Mouse (Mus musculus) kidney, postnatal 14 days (tissue): Measurements from ENCODE around the gene Bcl2l15.
"Not testable (repeated sequence)": the region's sequence is repeated elsewhere in the genome, so short reads cannot be mapped to it uniquely, and the experiment has no call there.

Experiments used
- DNase-seq: peaks from one replicate; pipeline ENCODE4 v3.0.0; 2022; ENCODE audit warnings: mixed read lengths

The Bcl2l15 gene

GRCm38 (mm10) chr3:103834001-103834400, 1.6 kb downstream of the Bcl2l15 start:
- no peak for DNase-seq

GRCm38 (mm10) chr3:103835272-103835950, 3.0 kb downstream of the Bcl2l15 start:
- no peak for DNase-seq

DNA sequence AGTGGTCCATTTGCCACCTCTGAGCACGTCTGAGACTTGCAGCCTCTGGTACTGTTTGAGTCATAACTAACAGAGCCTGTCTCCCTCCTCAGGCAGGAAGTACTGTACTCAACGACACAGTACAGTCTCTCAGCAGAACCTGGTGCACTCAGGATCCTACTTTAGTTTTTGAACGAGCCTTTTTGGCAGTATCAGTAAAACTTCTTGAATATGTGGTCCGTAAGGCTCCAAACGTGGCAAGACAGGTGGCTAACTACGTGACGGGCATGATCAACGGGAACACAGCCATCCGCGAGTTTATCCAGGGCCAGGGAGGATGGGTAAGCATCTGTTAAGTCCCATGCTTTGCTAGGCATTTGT, 3.5 kb downstream of the Bcl2l15 start:
- no peak for DNase-seq

DNA sequence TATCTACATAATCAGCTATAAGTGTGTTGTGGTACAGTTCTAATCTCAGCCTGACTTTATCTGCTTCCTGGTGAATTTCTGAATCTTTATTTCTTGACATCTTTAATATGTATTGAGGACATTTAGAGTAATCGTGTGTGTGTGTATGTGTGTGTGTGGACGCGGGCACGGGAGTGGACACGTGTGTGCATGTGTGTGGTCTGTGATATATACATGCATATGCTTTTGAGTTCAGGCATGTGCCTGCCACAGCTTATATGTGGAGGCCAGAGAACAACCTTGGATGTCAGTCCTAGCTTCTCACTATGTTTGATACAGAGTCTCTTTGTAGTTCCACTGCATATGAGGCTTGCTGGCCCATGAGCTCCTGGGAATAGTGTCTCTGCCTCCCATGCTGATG, 4.1 kb downstream of the Bcl2l15 start:
- no peak for DNase-seq

DNA sequence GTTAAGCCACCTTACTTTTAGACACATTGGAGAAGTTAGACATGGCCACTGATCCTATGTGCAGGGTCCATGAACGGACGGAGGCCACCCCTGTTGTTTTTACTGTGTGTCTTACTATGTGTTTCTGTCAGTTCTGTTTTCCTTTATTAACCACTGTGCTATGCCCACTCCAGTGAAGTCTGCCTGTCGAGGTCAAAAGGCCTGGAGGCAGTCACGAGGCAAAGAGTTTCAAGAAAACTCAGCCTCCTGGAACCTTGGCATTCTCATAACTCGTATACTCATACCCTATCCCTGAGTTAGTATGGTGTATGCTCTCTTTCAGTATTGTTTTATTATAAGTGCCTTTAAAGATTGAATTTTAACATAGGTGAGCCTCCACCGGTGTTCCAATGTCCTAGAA, 7.3 kb downstream of the Bcl2l15 start:
- no peak for DNase-seq

- not testable (repeated sequence) for DNase-seq
Observed at GRCm38 (mm10) chr3:103840195-103840594, 7.8 kb downstream of the Bcl2l15 start.

GRCm38 (mm10) chr3:103840946-103841345, 8.5 kb downstream of the Bcl2l15 start:
- not testable (repeated sequence) for DNase-seq

GRCm38 (mm10) chr3:103850644-103851363, 18.4 kb downstream of the Bcl2l15 start:
- DNase-seq: peak; percentile 8

DNA sequence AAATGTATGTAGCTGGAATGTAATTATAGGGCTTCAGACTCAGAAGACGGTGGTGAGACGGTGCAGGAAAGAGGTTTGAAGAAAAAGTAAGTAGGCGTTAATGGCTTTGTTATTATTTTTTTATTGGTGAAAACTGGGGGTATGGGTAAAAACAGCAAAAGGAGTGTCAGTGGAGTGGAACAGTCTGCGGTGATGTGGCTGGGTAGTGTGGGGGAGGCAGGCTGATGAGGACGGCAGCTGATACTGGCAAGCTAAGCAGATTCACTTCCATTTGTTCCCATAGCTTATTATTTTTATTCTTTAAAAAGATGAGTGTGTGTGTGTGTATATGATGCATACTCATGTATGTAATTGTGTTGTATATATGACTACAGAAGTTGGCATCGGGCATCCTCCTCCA, 19.1 kb downstream of the Bcl2l15 start:
- DNase-seq: no peak

DNA sequence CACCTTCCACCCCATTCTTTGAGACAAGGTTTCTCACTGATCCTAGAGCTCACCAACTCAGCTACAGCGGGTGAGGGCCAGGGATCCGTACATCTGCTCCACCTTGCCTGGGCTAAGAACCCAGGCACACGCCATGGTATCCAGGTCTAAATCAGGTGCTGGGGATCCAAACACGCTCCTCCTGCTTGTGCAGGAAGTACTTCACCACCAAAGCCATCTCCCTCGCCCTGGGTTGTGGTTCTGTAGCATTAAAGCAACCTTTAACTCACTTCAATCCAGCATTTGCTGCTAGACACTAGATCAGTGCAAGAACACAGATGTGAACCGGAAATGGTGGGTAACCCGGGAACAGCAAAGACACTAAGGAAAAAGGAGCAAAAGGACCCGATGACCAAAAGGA, 19.5 kb downstream of the Bcl2l15 start:
- no peak for DNase-seq

- DNase-seq: peak; percentile 57
Observed at GRCm38 (mm10) chr3:103852565-103853299, 20.3 kb downstream of the Bcl2l15 start.

- DNase-seq: no peak
Observed at GRCm38 (mm10) chr3:103853804-103854203, 21.4 kb downstream of the Bcl2l15 start.

GRCm38 (mm10) chr3:103857036-103857805, 24.8 kb downstream of the Bcl2l15 start:
- no peak for DNase-seq

DNA sequence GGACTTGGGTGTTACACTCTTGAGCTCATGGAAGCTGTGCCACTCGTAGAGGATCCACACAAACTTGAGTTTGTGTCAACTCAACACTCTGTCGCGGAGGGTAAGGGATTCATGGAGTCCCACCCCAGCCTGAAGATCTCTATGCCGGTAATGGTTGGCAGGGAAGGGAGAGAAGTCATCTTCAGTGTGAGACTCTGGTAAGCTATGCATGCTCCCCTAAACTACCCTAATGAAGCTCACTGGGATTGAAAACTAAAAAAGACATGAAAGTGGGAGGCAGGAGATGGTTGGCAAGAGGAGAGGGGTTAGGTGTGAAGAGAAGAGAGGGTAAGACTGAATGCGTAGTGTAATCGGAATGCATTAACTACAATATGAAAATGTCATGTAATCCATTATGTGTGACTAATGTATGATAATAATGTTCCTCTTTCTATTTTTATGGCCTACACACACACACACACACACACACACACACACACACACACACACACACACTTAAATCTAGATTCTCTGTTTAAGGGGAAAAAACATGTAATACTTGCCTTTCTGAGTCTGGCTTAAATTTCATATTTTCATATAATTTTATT, 25.7 kb downstream of the Bcl2l15 start:
- DNase-seq: no peak

- no peak for DNase-seq
Observed at GRCm38 (mm10) chr3:103858881-103859801, 26.7 kb downstream of the Bcl2l15 start, which contains the start of gene Ptpn22. Ptpn22 (plus strand) TSS chr3:103859795.

GRCm38 (mm10) chr3:103859851-103860391, 27.5 kb downstream of the Bcl2l15 start:
- DNase-seq: peak; percentile 10

- DNase-seq: no peak
Observed at GRCm38 (mm10) chr3:103862721-103863220, 30.4 kb downstream of the Bcl2l15 start.

DNA sequence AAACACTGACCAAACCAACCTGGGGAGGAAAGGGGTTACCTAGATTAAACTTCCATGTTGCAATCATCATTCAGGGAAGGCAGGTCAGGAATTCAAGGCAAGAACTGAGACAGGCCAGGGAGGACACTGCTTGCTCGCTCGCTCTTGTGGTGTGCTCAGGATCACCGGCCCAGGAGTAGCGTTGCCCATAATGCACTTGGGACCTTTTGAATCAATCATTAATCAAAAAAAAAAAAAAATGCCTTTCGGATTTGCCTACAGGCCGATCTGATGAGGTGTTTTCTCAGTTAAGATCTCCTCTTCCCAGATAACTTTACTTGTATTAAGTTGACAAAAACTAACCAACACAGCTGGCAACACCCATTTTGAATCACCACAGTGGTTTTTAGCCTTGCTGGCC, 31.8 kb downstream of the Bcl2l15 start:
- DNase-seq: no peak

GRCm38 (mm10) chr3:103867424-103867971, 35.1 kb downstream of the Bcl2l15 start:
- no peak for DNase-seq

- DNase-seq: no peak
Observed at GRCm38 (mm10) chr3:103868008-103868407, 35.6 kb downstream of the Bcl2l15 start.

- no peak for DNase-seq
Observed at GRCm38 (mm10) chr3:103872663-103873098, 40.3 kb downstream of the Bcl2l15 start.
